Mouse (Mus musculus) CH12.LX (cell line): ENCODE measurements at regions not wholly inside any gene's neighbourhood (a gene's known extent, or its start where the extent isn't known, plus 50 kb on each side); places are given as distances from the start of the nearest gene placed in this dataset.

Experiments
- CHD1 ChIP-seq: IDR thresholded peaks from 2 replicates; pipeline ENCODE4 v1.6.1; 2012; ENCODE audit warnings: low read depth, low read length, improper control_type of control experiment, inconsistent platforms
- CTCF ChIP-seq, 2 experiments: IDR thresholded peaks in 1 of 2; conservative IDR thresholded peaks in 1 of 2; 2 replicates each; pipeline ENCODE4 v1.5.1; 2011 to 2012; ENCODE audit warnings: low read depth in 2 of 2, low read length in 2 of 2, improper control_type of control experiment in 1 of 2, inconsistent platforms in 1 of 2, mild to moderate bottlenecking in 1 of 2, moderate library complexity in 1 of 2
- EP300 ChIP-seq: IDR thresholded peaks from 2 replicates; pipeline ENCODE4 v1.6.1; 2011; ENCODE audit warnings: low read length, improper control_type of control experiment
- HCFC1 ChIP-seq: IDR thresholded peaks from 2 replicates; pipeline ENCODE4 v1.6.1; 2012; ENCODE audit warnings: low read depth, mild to moderate bottlenecking, inconsistent platforms, low read length, improper control_type of control experiment
- KAT2A ChIP-seq: IDR thresholded peaks from 2 replicates; pipeline ENCODE4 v1.6.1; 2012; ENCODE audit warnings: low read length, improper control_type of control experiment, inconsistent platforms; ENCODE audit not compliant: insufficient replicate concordance
- MAZ ChIP-seq: IDR thresholded peaks from 2 replicates; pipeline ENCODE4 v1.6.1; 2012; ENCODE audit warnings: low read depth, mild to moderate bottlenecking, inconsistent platforms, low read length, improper control_type of control experiment, moderate library complexity
- MYC ChIP-seq: IDR thresholded peaks from 2 replicates; pipeline ENCODE4 v1.6.1; 2011; ENCODE audit warnings: low read depth, mild to moderate bottlenecking, improper control_type of control experiment, low read length
- NELFE ChIP-seq: IDR thresholded peaks from 2 replicates; pipeline ENCODE4 v1.6.1; 2011; ENCODE audit warnings: low read depth, low read length, improper control_type of control experiment
- POLR2A ChIP-seq: IDR thresholded peaks from 2 replicates; pipeline ENCODE4 v1.6.1; 2011; ENCODE audit warnings: low read depth, mild to moderate bottlenecking, improper control_type of control experiment, low read length
- SIN3A ChIP-seq: IDR thresholded peaks from 2 replicates; pipeline ENCODE4 v1.6.1; 2012; ENCODE audit warnings: low read length, improper control_type of control experiment, inconsistent platforms
- SMC3 ChIP-seq: IDR thresholded peaks from 2 replicates; pipeline ENCODE4 v1.6.1; 2011; ENCODE audit warnings: low read depth, low read length, improper control_type of control experiment
- USF1 ChIP-seq: IDR thresholded peaks from 2 replicates; pipeline ENCODE4 v1.6.1; 2014; ENCODE audit warnings: low read depth, mild to moderate bottlenecking, inconsistent platforms, low read length, improper control_type of control experiment
- USF2 ChIP-seq: conservative IDR thresholded peaks from 2 replicates; pipeline ENCODE4 v1.6.1; 2011; ENCODE audit warnings: low read depth, low read length, improper control_type of control experiment
- ZKSCAN1 ChIP-seq: IDR thresholded peaks from 2 replicates; pipeline ENCODE4 v1.6.1; 2012; ENCODE audit warnings: low read depth, inconsistent platforms, low read length, improper control_type of control experiment, borderline replicate concordance

- no peak for TF ChIP-seq USF1
- TF ChIP-seq NELFE, result no peak
- TF ChIP-seq USF2, result no peak
- no peak for TF ChIP-seq EP300
- no peak for TF ChIP-seq MYC
- TF ChIP-seq SMC3, result no peak
- TF ChIP-seq HCFC1, result no peak
- TF ChIP-seq CHD1, result no peak
- no peak for TF ChIP-seq KAT2A
- no peak for TF ChIP-seq CTCF (conservative IDR thresholded peaks at IDR 0.05 in 1 of 2, IDR thresholded peaks at IDR 0.05 in 1 of 2; ENCODE audit: low read depth in 2 of 2, low read length in 2 of 2)
- TF ChIP-seq SIN3A, result no peak
- no peak for TF ChIP-seq POLR2A
- no peak for TF ChIP-seq MAZ
- TF ChIP-seq ZKSCAN1, result no peak
Measured at GRCm38 (mm10) chr10:19269418-19269817, 86.9 kb upstream of the Olig3 start.
